16 mouse cellular contexts compared by ENCODE assay signal in genomic region chr1:75586791-75587190, GRCm38 (mm10). TPM values are rescaled to one million over a fixed set of nuclear protein-coding genes. Genes with fewer than 3 reads are reported as not detected.
DNase-seq lines count a peak whose midpoint lies in the region; ATAC-seq and TF ChIP-seq lines count a peak whose summit lies in the region.
"Had no signal": no experiment of that assay in that cellular context is flagged by ENCODE, and none has a peak within 500 bp of the region (broad histone marks: within the 10 kb centered on the region; RNA-seq: fewer than 3 reads in every experiment).

No protein-coding gene starts in this region.

- H3K4me3 ChIP-seq in heart, embryonic 11.5 days (ENCODE audit: low read depth, low read length), result no peak overlapping the region
- H3K4me3 ChIP-seq in layer of hippocampus, adult 2 months, result no peak overlapping the region
- no peak overlapping the region for H3K4me3 ChIP-seq in cortical plate, adult 2 months (ENCODE audit: insufficient read depth, low read length)
- H3K4me3 ChIP-seq: embryonic facial prominence, embryonic 12.5 days; hindbrain, embryonic 13.5 days had no signal

- no peak for ATAC-seq in heart, embryonic 11.5 days (replicated peaks; ENCODE audit: insufficient number of reproducible peaks, low FRiP score, low TSS enrichment)
- ATAC-seq: forebrain, embryonic 16.5 days; hindbrain, postnatal 0 days had no signal

- TF ChIP-seq CTCF in layer of hippocampus, adult 2 months (conservative IDR thresholded peaks at IDR 0.05), result no peak
- TF ChIP-seq CTCF in cortical plate, adult 2 months (IDR thresholded peaks at IDR 0.05; ENCODE audit: extremely low read depth, insufficient read depth, low read length), result no peak

- H3K4me1 ChIP-seq in heart, embryonic 11.5 days (ENCODE audit: control insufficient read depth, insufficient read depth, low read length), result peaks cover 26% of the 10 kb centered on the region
- H3K4me1 ChIP-seq in cortical plate, adult 2 months (ENCODE audit: control insufficient read depth, insufficient read depth, low read length), result peaks cover 5% of the 10 kb centered on the region; the same call in 1 of the 2 replicates

- H3K9ac ChIP-seq in heart, embryonic 11.5 days (ENCODE audit: low read depth, low read length), result no peak overlapping the region
- H3K9ac ChIP-seq: embryonic facial prominence, embryonic 12.5 days; hindbrain, embryonic 13.5 days had no signal

- no peak overlapping the region for H3K4me2 ChIP-seq in heart, embryonic 11.5 days
- H3K4me2 ChIP-seq: embryonic facial prominence, embryonic 12.5 days; hindbrain, embryonic 13.5 days had no signal

- H3K27me3 ChIP-seq in heart, embryonic 11.5 days (ENCODE audit: control insufficient read depth, insufficient read depth, low read length), result no peaks in the 10 kb centered on the region
- H3K27me3 ChIP-seq: embryonic facial prominence, embryonic 12.5 days had no signal

- no peak overlapping the region for H3K27ac ChIP-seq in heart, embryonic 11.5 days (ENCODE audit: low read depth, low read length)
- peak overlapping the region; percentile 14; the same call in 1 of the 2 replicates for H3K27ac ChIP-seq in layer of hippocampus, adult 2 months
- H3K27ac ChIP-seq in cortical plate, adult 2 months (ENCODE audit: insufficient read depth, low read length), result 0 out of 2 replicates have a peak overlapping the region, but pooled peaks have one; percentile 38
- H3K27ac ChIP-seq: embryonic facial prominence, embryonic 12.5 days; hindbrain, embryonic 13.5 days; hindbrain, postnatal 0 days had no signal

- H3K9me3 ChIP-seq in heart, embryonic 11.5 days (replicated peaks; ENCODE audit: control insufficient read depth, low read length), result no peaks in the 10 kb centered on the region
- H3K9me3 ChIP-seq: embryonic facial prominence, embryonic 12.5 days; hindbrain, embryonic 13.5 days had no signal

- H3K36me3 ChIP-seq in heart, embryonic 11.5 days (ENCODE audit: control insufficient read depth, insufficient read depth, low read length), result no peaks in the 10 kb centered on the region
- H3K36me3 ChIP-seq: embryonic facial prominence, embryonic 12.5 days; hindbrain, embryonic 13.5 days had no signal

- 91% methylated on average over 3 of the region's 3 CpGs for WGBS in heart, embryonic 11.5 days (ENCODE audit: insufficient replicate concordance)

- DNase-seq in heart, adult 8-10 months (ENCODE audit: low spot score), result peak; percentile 55
- no peak for DNase-seq in layer of hippocampus, adult 2 months (ENCODE audit: low spot score in 2 of 2)
- no peak for DNase-seq in layer of hippocampus, adult 9-10 months (ENCODE audit: low spot score)
- DNase-seq in NIH3T3 (ENCODE audit: low read depth), result peak; percentile 14
- DNase-seq: adrenal gland, adult 8-10 months; cerebellum, adult 11 months; cerebellum, adult 8-10 months; cerebellum, postnatal 14 days; gastrocnemius, postnatal 14 days; kidney, adult 11 months had no signal

- no peak for TF ChIP-seq POLR2A in cortical plate, adult 2 months (IDR thresholded peaks at IDR 0.05; ENCODE audit: extremely low read depth, insufficient read depth, low read length)

RNA-seq across cellular contexts. Expression of gene Slc4a3, which starts 40.7 kb away (rescaled TPM):
- 100 to 1,000 TPM; 221 to 344 (median 267) TPM for total RNA-seq in heart, adult 8-10 months (2022)
- 13.3 and 14.2 TPM in 2 replicates for polyA plus RNA-seq in heart, embryonic 11.5 days (2014; fragmentation: Nextera tagmentation; extraction: Ambion mirVana)
- 100 to 1,000 TPM; 106 to 110 TPM for total RNA-seq in layer of hippocampus, adult 2 months (2021)
- 121 and 131 TPM in 2 replicates for polyA plus RNA-seq in cortical plate, adult 2 months (2012; rRNA removed)

Comparison
In these comparisons a context has a peak if more than half of its experiments do, and no peak if none do; other contexts are left out.
1. DNase-seq: peak in heart, adult 8-10 months (single experiment) and NIH3T3 (single experiment); none in layer of hippocampus, adult 2 months (0 of 2) and layer of hippocampus, adult 9-10 months (single experiment).